Mouse (Mus musculus) brain, embryonic 14.5 days (tissue): ENCODE data around the gene Gm10320.

ENCODE experiments used
- CTCF ChIP-seq: fragments of 200-500 bp; IDR thresholded peaks from 2 replicates; pipeline ENCODE4 v1.5.1; 2012; ENCODE audit warnings: inconsistent platforms, mild to moderate bottlenecking, moderate library complexity, borderline replicate concordance; ENCODE audit not compliant: insufficient read depth, insufficient read length; ENCODE audit errors: extremely low read depth
- POLR2A ChIP-seq: fragments of 200-500 bp; IDR thresholded peaks from 2 replicates; pipeline ENCODE4 v1.6.1; 2012; ENCODE audit warnings: mild to moderate bottlenecking, inconsistent platforms, borderline replicate concordance; ENCODE audit not compliant: poor library complexity, insufficient read depth, insufficient read length, severe bottlenecking; ENCODE audit errors: extremely low read depth

GRCm38 (mm10) chr13:98477991-98478390, 13.8 kb downstream of the Gm10320 start:
- TF ChIP-seq CTCF (no peak), POLR2A (no peak)
